Mouse (Mus musculus) MEL-GATA-1-ER (cell line): ENCODE results near the gene Arl14ep.
A peak's percentile ranks its signal among the peaks of the same experiment; 100 is the strongest.

Experiments used
- DNase-seq: peaks from one replicate; pipeline ENCODE4 v3.0.0-alpha.2; 2012; ENCODE audit warnings: low read depth; ENCODE audit errors: extremely low read depth

Gene Arl14ep

GRCm38 (mm10) chr2:106955621-106956020, 18.6 kb downstream of the Arl14ep start:
- DNase-seq = peak; percentile 38

DNA sequence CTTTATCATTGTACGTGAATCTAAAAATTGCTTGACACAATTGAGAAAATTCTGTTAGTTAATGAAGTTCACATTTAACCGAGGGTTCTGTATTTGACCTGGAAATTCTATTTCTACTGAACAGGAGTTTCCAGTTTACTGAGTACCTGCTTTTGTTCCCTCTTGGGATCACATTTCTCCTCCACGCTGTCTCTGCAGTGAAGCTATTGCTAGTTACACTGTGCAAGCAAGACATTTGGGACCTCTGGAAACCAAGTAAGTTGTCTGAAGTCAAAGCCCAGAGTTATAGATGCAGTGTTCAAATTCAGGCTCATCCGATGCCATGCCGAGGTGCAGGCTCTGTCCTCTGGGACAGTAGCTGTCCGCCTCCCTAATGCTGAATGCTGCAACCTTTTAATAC, 19.2 kb downstream of the Arl14ep start:
- DNase-seq = no peak

DNA sequence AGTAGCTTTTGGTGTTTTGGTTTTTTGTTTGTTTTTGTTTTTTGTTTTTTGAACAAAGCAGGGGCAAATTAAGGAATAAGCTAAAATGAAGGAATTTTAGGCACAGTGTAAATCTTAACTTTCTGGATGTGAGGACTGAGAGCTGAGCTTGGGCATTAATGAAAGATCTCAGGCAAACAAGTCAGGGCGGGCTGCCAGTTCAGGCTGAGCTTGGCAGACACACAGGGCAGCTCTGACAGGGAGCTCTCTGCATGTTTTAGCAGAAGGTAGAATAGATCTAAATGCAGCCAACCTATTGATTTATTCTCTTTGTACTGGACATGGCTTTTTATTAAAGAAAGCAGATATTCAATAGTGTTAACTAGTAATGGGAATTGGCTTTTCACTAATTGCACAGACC, 31.8 kb downstream of the Arl14ep start:
- DNase-seq = no peak

GRCm38 (mm10) chr2:106935681-106936080, 38.5 kb downstream of the Arl14ep start:
- DNase-seq = no peak

- no peak for DNase-seq
Observed at GRCm38 (mm10) chr2:106929906-106930305, 44.3 kb downstream of the Arl14ep start.
